In genomic region chr9:88547270-88547669, GRCm38 (mm10) we compare ENCODE assay signal across 8 mouse cellular contexts. TPM values are rescaled to one million over a fixed set of nuclear protein-coding genes. Genes with fewer than 3 reads are reported as not detected.
DNase-seq lines count a peak whose midpoint lies in the region; ATAC-seq and TF ChIP-seq lines count a peak whose summit lies in the region.

No protein-coding gene starts in this region.

- H3K9ac ChIP-seq in ES-E14 (ENCODE audit: insufficient read depth, low read depth, low read length, poor library complexity, severe bottlenecking): peak overlapping the region; percentile 14; the same call in 1 of the 2 replicates
- H3K9ac ChIP-seq in heart, embryonic 16.5 days (ENCODE audit: low read length): peak overlapping the region; percentile 59; the same call in 1 of the 2 replicates

- no peaks in the 10 kb centered on the region for H3K27me3 ChIP-seq in heart, embryonic 16.5 days (ENCODE audit: control insufficient read depth, insufficient read depth, low read length)
- H3K27me3 ChIP-seq in thymus, adult 2 months (ENCODE audit: control insufficient read depth, insufficient read depth, low read length): no peaks in the 10 kb centered on the region

- no peak for DNase-seq in cerebellum, adult 11 months
- no peak for DNase-seq in ES-E14 (ENCODE audit: low read depth, low spot score)
- peak; percentile 41 for DNase-seq in embryo, embryonic 11.5 days (ENCODE audit: low read depth, low spot score)
- peak; percentile 53 for DNase-seq in kidney, postnatal 14 days
- peak; percentile 41 for DNase-seq in thymus, adult 2 months

- peak overlapping the region; percentile 85 for H3K4me2 ChIP-seq in heart, embryonic 16.5 days (ENCODE audit: low read depth, low read length)

- H3K27ac ChIP-seq in ES-E14 (ENCODE audit: insufficient read depth, low read depth, low read length, poor library complexity, severe bottlenecking): no peak overlapping the region
- H3K27ac ChIP-seq in heart, embryonic 16.5 days (ENCODE audit: low read length): 0 out of 2 replicates have a peak overlapping the region, but pooled peaks have one; percentile 28
- H3K27ac ChIP-seq in thymus, adult 2 months (ENCODE audit: control insufficient read depth, insufficient read depth, low read length): no peak overlapping the region

- H3K4me3 ChIP-seq in ES-E14 (ENCODE audit: insufficient read depth in 1 of 2, low read depth in 1 of 2, low read length in 2 of 2, poor library complexity in 1 of 2, severe bottlenecking in 1 of 2): peak overlapping the region; percentile 82 to 83; a peak in 3 of 4 replicates
- peak overlapping the region; percentile 77 for H3K4me3 ChIP-seq in heart, embryonic 16.5 days (ENCODE audit: low read length)
- H3K4me3 ChIP-seq in thymus, adult 2 months (ENCODE audit: control insufficient read depth, insufficient read depth, low read length): no peak overlapping the region

- 26% methylated on average over 7 of the region's 7 CpGs for WGBS in heart, embryonic 16.5 days
- WGBS in thymus, adult 2 months: 13% methylated on average over 7 of the region's 7 CpGs

- in situ Hi-C loops in ES-E14 (cut with MboI; ENCODE audit: low sequenced_read_pairs in 2 of 2, unreplicated experiment in 2 of 2): loop anchor here (10.0 kb wide), 1 partner anchor 302 kb away; no protein-coding TSS in a partner anchor

- H3K4me1 ChIP-seq in ES-E14 (ENCODE audit: control insufficient read depth in 2 of 2, insufficient read depth in 2 of 2, low read length in 2 of 2, poor library complexity in 1 of 2): 0 out of 4 replicates have a peak, but pooled peaks cover 0 to 1% of the 10 kb centered on the region in 2 experiments
- peaks cover 10% of the 10 kb centered on the region for H3K4me1 ChIP-seq in heart, embryonic 16.5 days (ENCODE audit: control insufficient read depth, insufficient read depth, low read length)
- peaks cover 14% of the 10 kb centered on the region for H3K4me1 ChIP-seq in thymus, adult 2 months (replicated peaks; ENCODE audit: control insufficient read depth, insufficient read depth, low read length)

- peak; percentile 49; the same call in 1 of the 2 replicates for ATAC-seq in cerebellum, adult (ENCODE audit: insufficient number of reproducible peaks, low FRiP score, low TSS enrichment)
- peak; percentile 76 for ATAC-seq in heart, embryonic 16.5 days (replicated peaks; ENCODE audit: extremely low read depth, insufficient read depth, low FRiP score)
- peak; percentile 60 for ATAC-seq in megakaryocyte progenitor cell, adult 5-6 weeks (replicated peaks; ENCODE audit: poor library complexity)

- no peak for TF ChIP-seq CTCF in thymus, adult 2 months (IDR thresholded peaks at IDR 0.05; ENCODE audit: borderline replicate concordance, control insufficient read depth, extremely low read depth, insufficient read depth, low read length, poor library complexity)

- H3K9me3 ChIP-seq in ES-E14 (ENCODE audit: control insufficient read depth, insufficient read depth, low read depth, low read length): no peaks in the 10 kb centered on the region
- no peaks in the 10 kb centered on the region for H3K9me3 ChIP-seq in heart, embryonic 16.5 days (replicated peaks; ENCODE audit: control insufficient read depth, low read length)

- TF ChIP-seq POLR2A in thymus, adult 2 months (IDR thresholded peaks at IDR 0.05; ENCODE audit: control insufficient read depth, extremely low read depth, insufficient read depth, low read length, poor library complexity): no peak

- H3K36me3 ChIP-seq in ES-E14 (ENCODE audit: control insufficient read depth, insufficient read depth, low read length, poor library complexity, severe bottlenecking): no peaks in the 10 kb centered on the region
- no peaks in the 10 kb centered on the region for H3K36me3 ChIP-seq in heart, embryonic 16.5 days (ENCODE audit: control insufficient read depth, insufficient read depth)
- H3K36me3 ChIP-seq in thymus, adult 2 months (ENCODE audit: control insufficient read depth, insufficient read depth, low read length): no peaks in the 10 kb centered on the region

TF ChIP-seq in ES-E14, 5 proteins besides CTCF, POLR2A, EP300 and RAD21:
- TF ChIP-seq MAFK (IDR thresholded peaks at IDR 0.05; ENCODE audit: insufficient read depth, low read depth, low read length) (no peak), ZC3H11A (IDR thresholded peaks at IDR 0.05; ENCODE audit: borderline replicate concordance, low read depth, low read length) (0 out of 2 replicates have a peak, but pooled peaks have one; percentile 12)
TF ChIP-seq in ES-E14: peak in this region for 1.

RNA-seq across cellular contexts. Expression of gene Zfp949, which starts 0.6 kb away (rescaled TPM):
- total RNA-seq in ES-E14 (2012; rRNA removed): 7.1 and 8.9 TPM in 2 replicates
- 8.3 and 8.9 TPM in 2 replicates for polyA plus RNA-seq in heart, embryonic 16.5 days (2015; fragmentation: Nextera tagmentation; extraction: Ambion mirVana)
- total RNA-seq in megakaryocyte progenitor cell, adult 5-6 weeks (2015): 8.8 and 11.2 TPM in 2 replicates
- 10.2 and 10.4 TPM in 2 replicates for total RNA-seq in megakaryocyte progenitor cell, adult 5-6 weeks (2017)
- 6.3 and 8.6 TPM in 2 replicates for polyA plus RNA-seq in thymus, adult 2 months (2012; rRNA removed)

RNA-seq across cellular contexts. Expression of gene Trim43a, which starts 33.4 kb away (rescaled TPM):
- total RNA-seq in ES-E14 (2012; rRNA removed): 0.69 and 1.9 TPM in 2 replicates
- 0.14 and 0.37 TPM in 2 replicates for polyA plus RNA-seq in heart, embryonic 16.5 days (2015; fragmentation: Nextera tagmentation; extraction: Ambion mirVana)
- total RNA-seq in megakaryocyte progenitor cell, adult 5-6 weeks (2015): 0.15 TPM in 1 of 2 replicates, not detected in the other
- total RNA-seq in megakaryocyte progenitor cell, adult 5-6 weeks (2017): not detected in 2 replicates
- 0.06 and 0.11 TPM in 2 replicates for polyA plus RNA-seq in thymus, adult 2 months (2012; rRNA removed)

Comparison
In these comparisons a context has a peak if more than half of its experiments do, and no peak if none do; other contexts are left out.
1. DNase-seq: peak in embryo, embryonic 11.5 days (single experiment), kidney, postnatal 14 days (single experiment) and thymus, adult 2 months (single experiment); none in cerebellum, adult 11 months (single experiment) and ES-E14 (single experiment).
2. Peak in every context shown above with its lines, with median percentiles within 50 percentile points of each other: ATAC-seq.